Mouse (Mus musculus) lung, adult 2 months (tissue): ENCODE results near the gene Rsrc1. TPM values are rescaled to one million over a fixed set of nuclear protein-coding genes. Genes with fewer than 3 reads are reported as not detected.

Source experiments
- DNase-seq: peaks from one replicate; pipeline ENCODE4 v3.0.0; 2022
- H3K4me1 ChIP-seq: fragments of 200-500 bp; 2 replicates; pipeline ENCODE4 v1.6.1; 2011; ENCODE audit warnings: low read length; ENCODE audit not compliant: control insufficient read depth, insufficient read depth
- H3K4me3 ChIP-seq: fragments of 200-500 bp; replicated peaks from 2 replicates; pipeline ENCODE3; 2011; ENCODE audit warnings: low read depth, mild to moderate bottlenecking, control low read depth, low read length; ENCODE audit errors: extremely low read depth
- CTCF ChIP-seq: fragments of 200-500 bp; IDR thresholded peaks from 2 replicates; pipeline ENCODE4 v1.5.1; 2011; ENCODE audit warnings: mild to moderate bottlenecking, low read length, control low read depth; ENCODE audit not compliant: insufficient read depth
- POLR2A ChIP-seq: fragments of 200-500 bp; IDR thresholded peaks from 2 replicates; pipeline ENCODE4 v1.6.1; 2011; ENCODE audit warnings: low read depth, mild to moderate bottlenecking, control low read depth, low read length, borderline replicate concordance; ENCODE audit errors: extremely low read depth
- WGBS: fragments of 180-500 bp; shearing (Covaris S2); methylation state at CpG from one replicate; pipeline ENCODE4 v1.1.7; 2018; 5-methylcytosine and 5-hydroxymethylcytosine counted together
- polyA plus RNA-seq: library from polyadenylated mRNA; depleted of rRNA; stranded (reverse); fragments of >200 nt; gene quantifications from 2 replicates; pipeline ENCODE4 v1.2.3, GENCODE M21; 2012

Gene Rsrc1
- polyA plus RNA-seq, 1 experiment, result 4.1 TPM

GRCm38 (mm10) chr3:66973391-66973943, 7.7 kb upstream of the Rsrc1 start:
- H3K4me3 ChIP-seq, result no peak overlapping the region
- peak; percentile 60 for DNase-seq
- no peak for TF ChIP-seq POLR2A

GRCm38 (mm10) chr3:66974501-66974900, 6.7 kb upstream of the Rsrc1 start:
- 15% methylated on average over 3 of the region's 3 CpGs for WGBS
- no peak for TF ChIP-seq POLR2A
- no peak for TF ChIP-seq CTCF
- no peak overlapping the region for H3K4me3 ChIP-seq
- H3K4me1 ChIP-seq, result no peaks in the 10 kb centered on the region
- DNase-seq, result no peak

More at GRCm38 (mm10) chr3:66973391-66973943, 7.7 kb upstream of the Rsrc1 start:
- no peaks in the 10 kb centered on the region for H3K4me1 ChIP-seq
- WGBS, result 2% methylated on average over 59 of the region's 59 CpGs

GRCm38 (mm10) chr3:66976889-66977615, 4.1 kb upstream of the Rsrc1 start:
- TF ChIP-seq CTCF, result no peak
- TF ChIP-seq POLR2A, result no peak
- H3K4me3 ChIP-seq, result no peak overlapping the region
- DNase-seq, result no peak
- 13% methylated on average over 13 of the region's 13 CpGs for WGBS
- peaks cover 3% of the 10 kb centered on the region; the same call in 1 of the 2 replicates for H3K4me1 ChIP-seq

GRCm38 (mm10) chr3:66977811-66978456, 3.3 kb upstream of the Rsrc1 start:
- 8% methylated on average over 25 of the region's 25 CpGs for WGBS
- TF ChIP-seq POLR2A (no peak), CTCF (no peak)
- Histone ChIP-seq H3K4me3 (no peak overlapping the region), H3K4me1 (peaks cover 5% of the 10 kb centered on the region)
- DNase-seq, result no peak

- WGBS, result 5% methylated on average over 45 of the region's 45 CpGs
- Histone ChIP-seq H3K4me1 (peaks cover 5% of the 10 kb centered on the region), H3K4me3 (no peak overlapping the region)
- DNase-seq, result no peak
- TF ChIP-seq CTCF (no peak), POLR2A (no peak)
Measured at GRCm38 (mm10) chr3:66978457-66979381, 2.5 kb upstream of the Rsrc1 start.

- DNase-seq, result no peak
- WGBS, result 9% methylated on average over 9 of the region's 9 CpGs
- H3K4me1 ChIP-seq, result peaks cover 5% of the 10 kb centered on the region
- TF ChIP-seq POLR2A (no peak), CTCF (no peak)
- H3K4me3 ChIP-seq, result no peak overlapping the region
Measured at GRCm38 (mm10) chr3:66979491-66979890, 1.7 kb upstream of the Rsrc1 start.

- H3K4me1 ChIP-seq, result peaks cover 5% of the 10 kb centered on the region
Measured at GRCm38 (mm10) chr3:66980111-66980975, 847 bp upstream of the Rsrc1 start.

GRCm38 (mm10) chr3:66981706-66982105, 516 bp downstream of the Rsrc1 start, which contains the start of gene Shox2:
Gene Shox2 (minus strand): TSS chr3:66981771.
- H3K4me3 ChIP-seq, result peak within 1 kb of the TSS; percentile 48
- DNase-seq, result no peak
- peaks cover 5% of the 10 kb centered on the region for H3K4me1 ChIP-seq
- WGBS, result 1% methylated on average over 15 of the region's 15 CpGs
- TF ChIP-seq CTCF, result no peak
- no peak for TF ChIP-seq POLR2A

More at GRCm38 (mm10) chr3:66980111-66980975, 847 bp upstream of the Rsrc1 start:
- H3K4me3 ChIP-seq, result no peak overlapping the region
- DNase-seq, result no peak
- WGBS, result 7% methylated on average over 29 of the region's 29 CpGs
- TF ChIP-seq POLR2A (no peak), CTCF (no peak)
